Mouse (Mus musculus) liver, embryonic 11.5 days (tissue): ENCODE results near the gene Gfpt2. TPM values are rescaled to one million over a fixed set of nuclear protein-coding genes. Genes with fewer than 3 reads are reported as not detected.

Experiments used
- ATAC-seq: fragments of 200-750 bp; cut with Nextera tagmentation; replicated peaks from 2 replicates; pipeline ENCODE4 v1.8.0; 2017; ENCODE audit warnings: moderate number of reproducible peaks, mild to moderate bottlenecking, moderate TSS enrichment, moderate library complexity; ENCODE audit not compliant: low FRiP score
- DNase-seq: peaks from one replicate; pipeline ENCODE4 v3.0.0-alpha.2; 2017; ENCODE audit warnings: low spot score
- H3K27ac ChIP-seq: fragments of 300-500 bp; sonication (generic); 2 replicates; pipeline ENCODE4 v1.5.1; 2014; ENCODE audit warnings: mild to moderate bottlenecking, low read depth, low read length, control low read depth
- H3K27me3 ChIP-seq: fragments of 300-500 bp; sonication (generic); replicated peaks from 2 replicates; pipeline ENCODE4 v1.6.1; 2014; ENCODE audit warnings: low read length, mixed read lengths; ENCODE audit not compliant: control insufficient read depth, insufficient read depth
- H3K36me3 ChIP-seq: fragments of 300-500 bp; sonication (generic); 2 replicates; pipeline ENCODE4 v1.6.1; 2014; ENCODE audit warnings: mild to moderate bottlenecking, low read length, moderate library complexity, mixed read lengths; ENCODE audit not compliant: control insufficient read depth, insufficient read depth
- H3K4me1 ChIP-seq: fragments of 300-500 bp; sonication (generic); replicated peaks from 2 replicates; pipeline ENCODE4 v1.6.1; 2014; ENCODE audit warnings: low read length, mixed read lengths; ENCODE audit not compliant: control insufficient read depth, insufficient read depth
- H3K4me2 ChIP-seq: fragments of 300-500 bp; sonication (generic); 2 replicates; pipeline ENCODE4 v1.6.1; 2014; ENCODE audit warnings: mild to moderate bottlenecking, control low read depth, moderate library complexity
- H3K4me3 ChIP-seq: fragments of 300-500 bp; sonication (generic); 2 replicates; pipeline ENCODE4 v1.5.1; 2014; ENCODE audit warnings: low read depth, low read length, control low read depth
- H3K9ac ChIP-seq: fragments of 300-500 bp; sonication (generic); 2 replicates; pipeline ENCODE4 v1.6.1; 2014; ENCODE audit warnings: low read depth, low read length, control low read depth
- H3K9me3 ChIP-seq: fragments of 300-500 bp; sonication (generic); 2 replicates; pipeline ENCODE4 v1.6.1; 2016; ENCODE audit warnings: low read length, inconsistent platforms, mixed read lengths; ENCODE audit not compliant: control insufficient read depth
- WGBS: fragments of 180-500 bp; shearing (Covaris S2); extraction: QIAGEN DNeasy Blood & Tissue Kit; methylation state at CpG from one replicate; pipeline ENCODE4 v1.1.7; 2014; 5-methylcytosine and 5-hydroxymethylcytosine counted together
- polyA plus RNA-seq: library from polyadenylated mRNA; unstranded; fragments of >200 nt; fragmentation: Nextera tagmentation; extraction: Ambion mirVana; gene quantifications from 2 replicates; pipeline ENCODE4 v1.2.1, GENCODE M21; 2014

Gene Gfpt2
- polyA plus RNA-seq, 1 experiment from 2014 or later: 6.2 TPM

- H3K9ac ChIP-seq: no peak overlapping the region
- DNase-seq (no peak), ATAC-seq (no peak; the same call in 1 of the 2 replicates)
- no peaks in the 10 kb centered on the region for H3K27me3 ChIP-seq
- no peak overlapping the region for H3K4me3 ChIP-seq
- H3K4me1 ChIP-seq: peaks cover 6% of the 10 kb centered on the region; the same call in 1 of the 2 replicates
- no peaks in the 10 kb centered on the region for H3K9me3 ChIP-seq
- no peaks in the 10 kb centered on the region for H3K36me3 ChIP-seq
- no peak overlapping the region for H3K4me2 ChIP-seq
- no peak overlapping the region for H3K27ac ChIP-seq
- WGBS: 63% methylated on average over 13 of the region's 13 CpGs
Measured at GRCm38 (mm10) chr11:49837717-49838407, 43.9 kb downstream of the Gfpt2 start.

GRCm38 (mm10) chr11:49840666-49841065 is 46.7 kb downstream of the Gfpt2 start:
- Histone ChIP-seq H3K36me3 (no peaks in the 10 kb centered on the region), H3K27me3 (no peaks in the 10 kb centered on the region), H3K4me1 (peaks cover 8% of the 10 kb centered on the region; the same call in 1 of the 2 replicates), H3K9me3 (no peaks in the 10 kb centered on the region), H3K27ac (no peak overlapping the region), H3K4me2 (no peak overlapping the region), H3K4me3 (no peak overlapping the region), H3K9ac (no peak overlapping the region)
- ATAC-seq (no peak), DNase-seq (no peak)
- 71% methylated on average over 1 of the region's 1 CpGs for WGBS

- WGBS: 70% methylated on average over 1 of the region's 1 CpGs
- no peaks in the 10 kb centered on the region for H3K36me3 ChIP-seq
- H3K27ac ChIP-seq: no peak overlapping the region
- H3K4me2 ChIP-seq: no peak overlapping the region
- H3K27me3 ChIP-seq: no peaks in the 10 kb centered on the region
- H3K9ac ChIP-seq: no peak overlapping the region
- H3K4me1 ChIP-seq: peaks cover 12% of the 10 kb centered on the region; the same call in 1 of the 2 replicates
- DNase-seq (no peak), ATAC-seq (no peak)
- no peaks in the 10 kb centered on the region for H3K9me3 ChIP-seq
- no peak overlapping the region for H3K4me3 ChIP-seq
Measured at GRCm38 (mm10) chr11:49841886-49842285, 47.9 kb downstream of the Gfpt2 start.

GRCm38 (mm10) chr11:49842718-49843117 is 48.7 kb downstream of the Gfpt2 start:
- no peak for DNase-seq
- WGBS: 24% methylated on average over 3 of the region's 3 CpGs
- Histone ChIP-seq H3K4me3 (no peak overlapping the region), H3K4me2 (no peak overlapping the region), H3K36me3 (no peaks in the 10 kb centered on the region), H3K9me3 (no peaks in the 10 kb centered on the region), H3K9ac (no peak overlapping the region), H3K4me1 (peaks cover 17% of the 10 kb centered on the region), H3K27ac (no peak overlapping the region), H3K27me3 (no peaks in the 10 kb centered on the region)
- no peak for ATAC-seq

GRCm38 (mm10) chr11:49844311-49844710 is 50.3 kb downstream of the Gfpt2 start:
- Histone ChIP-seq H3K4me1 (peaks cover 29% of the 10 kb centered on the region), H3K36me3 (no peaks in the 10 kb centered on the region), H3K27me3 (no peaks in the 10 kb centered on the region), H3K4me3 (no peak overlapping the region), H3K9me3 (no peaks in the 10 kb centered on the region), H3K4me2 (no peak overlapping the region), H3K9ac (no peak overlapping the region), H3K27ac (no peak overlapping the region)
- DNase-seq (no peak), ATAC-seq (no peak)
- WGBS: 87% methylated on average over 10 of the region's 10 CpGs

GRCm38 (mm10) chr11:49844969-49845368 is 51.0 kb downstream of the Gfpt2 start:
- no peak overlapping the region for H3K4me3 ChIP-seq
- H3K4me2 ChIP-seq: no peak overlapping the region

GRCm38 (mm10) chr11:49845958-49846357 is 52.0 kb downstream of the Gfpt2 start:
- WGBS: 30% methylated on average over 11 of the region's 11 CpGs
- Histone ChIP-seq H3K9me3 (no peaks in the 10 kb centered on the region), H3K4me1 (peaks cover 29% of the 10 kb centered on the region), H3K27ac (peak overlapping the region; percentile 93), H3K27me3 (no peaks in the 10 kb centered on the region), H3K4me3 (peak overlapping the region; percentile 94), H3K36me3 (no peaks in the 10 kb centered on the region), H3K9ac (peak overlapping the region; percentile 61), H3K4me2 (peak overlapping the region; percentile 95)
- ATAC-seq: peak; percentile 1
- peak; percentile 43 for DNase-seq

More at GRCm38 (mm10) chr11:49844969-49845368, 51.0 kb downstream of the Gfpt2 start:
- WGBS: 45% methylated on average over 3 of the region's 3 CpGs
- H3K27me3 ChIP-seq: no peaks in the 10 kb centered on the region
- peak; percentile 56 for DNase-seq
- no peak overlapping the region for H3K27ac ChIP-seq
- no peak for ATAC-seq
- H3K9ac ChIP-seq: no peak overlapping the region
- no peaks in the 10 kb centered on the region for H3K36me3 ChIP-seq
- no peaks in the 10 kb centered on the region for H3K9me3 ChIP-seq
- peaks cover 29% of the 10 kb centered on the region for H3K4me1 ChIP-seq

- no peaks in the 10 kb centered on the region for H3K36me3 ChIP-seq
- peaks cover 29% of the 10 kb centered on the region for H3K4me1 ChIP-seq
- WGBS: under 1% methylated on average over 67 of the region's 68 CpGs
Measured at GRCm38 (mm10) chr11:49846401-49847070, 52.6 kb downstream of the Gfpt2 start, which contains the start of gene Mapk9. Gene Mapk9, plus strand, starts transcription at chr11:49846751.

More at GRCm38 (mm10) chr11:49846401-49847070, 52.6 kb downstream of the Gfpt2 start, which contains the start of gene Mapk9:
- Histone ChIP-seq H3K9me3 (no peaks in the 10 kb centered on the region), H3K27ac (peak within 1 kb of the TSS; percentile 93), H3K9ac (peak within 1 kb of the TSS; percentile 93), H3K4me3 (peak within 1 kb of the TSS; percentile 94), H3K27me3 (no peaks in the 10 kb centered on the region), H3K4me2 (peak within 1 kb of the TSS; percentile 95)
- ATAC-seq (peak; percentile 95), DNase-seq (peak; percentile 98)
